Mouse (Mus musculus) forebrain, embryonic 14.5 days (tissue): ENCODE measurements at regions not wholly inside any gene's neighbourhood (a gene's known extent, or its start where the extent isn't known, plus 50 kb on each side); places are given as distances from the start of the nearest gene placed in this dataset.
A peak's percentile ranks its signal among the peaks of the same experiment; 100 is the strongest.

Source experiments
- ATAC-seq: fragments of 200-750 bp; cut with Nextera tagmentation; 2 replicates; pipeline ENCODE4 v1.8.0; 2017; ENCODE audit warnings: mild to moderate bottlenecking, moderate library complexity
- DNase-seq: peaks from one replicate; pipeline ENCODE4 v3.0.0-alpha.2; 2015; ENCODE audit warnings: low spot score
- H3K27ac ChIP-seq: fragments of 300-500 bp; sonication (generic); 2 replicates; pipeline ENCODE4 v1.5.1; 2014; ENCODE audit warnings: low read depth, mild to moderate bottlenecking, control low read depth, low read length, moderate library complexity
- H3K27me3 ChIP-seq: fragments of 300-500 bp; sonication (generic); replicated peaks from 2 replicates; pipeline ENCODE4 v1.6.1; 2014; ENCODE audit warnings: low read length, control low read depth, mixed read lengths; ENCODE audit not compliant: control insufficient read depth, insufficient read depth
- H3K36me3 ChIP-seq: fragments of 300-500 bp; sonication (generic); 2 replicates; pipeline ENCODE4 v1.6.1; 2014; ENCODE audit warnings: low read length, control low read depth; ENCODE audit not compliant: control insufficient read depth, insufficient read depth
- H3K4me1 ChIP-seq: fragments of 300-500 bp; sonication (generic); 2 replicates; pipeline ENCODE4 v1.6.1; 2014; ENCODE audit warnings: antibody characterized with exemption, low read length, control low read depth; ENCODE audit not compliant: control insufficient read depth, insufficient read depth
- H3K4me2 ChIP-seq: fragments of 300-500 bp; sonication (generic); 2 replicates; pipeline ENCODE4 v1.6.1; 2014; ENCODE audit warnings: mild to moderate bottlenecking, control low read depth, low read length
- H3K4me3 ChIP-seq: fragments of 300-500 bp; sonication (generic); 2 replicates; pipeline ENCODE4 v1.5.1; 2014; ENCODE audit warnings: low read depth, low read length, control low read depth
- H3K9ac ChIP-seq: fragments of 300-500 bp; sonication (generic); 2 replicates; pipeline ENCODE4 v1.6.1; 2014; ENCODE audit warnings: mild to moderate bottlenecking, low read length, control low read depth, moderate library complexity
- H3K9me3 ChIP-seq: fragments of 300-500 bp; sonication (generic); replicated peaks from 2 replicates; pipeline ENCODE4 v1.6.1; 2016; ENCODE audit warnings: low read length, control low read depth, mixed read lengths; ENCODE audit not compliant: control insufficient read depth
- WGBS: fragments of 180-500 bp; shearing (Covaris S2); extraction: QIAGEN DNeasy Blood & Tissue Kit; methylation state at CpG from one replicate; pipeline ENCODE4 v1.1.7; 2014; 5-methylcytosine and 5-hydroxymethylcytosine counted together

GRCm38 (mm10) chrX:146728562-146728961, 233.8 kb upstream of the Htr2c start:
- Histone ChIP-seq H3K9me3 (no peaks in the 10 kb centered on the region), H3K27ac (no peak overlapping the region), H3K4me3 (no peak overlapping the region), H3K4me1 (no peaks in the 10 kb centered on the region), H3K27me3 (no peaks in the 10 kb centered on the region), H3K36me3 (no peaks in the 10 kb centered on the region), H3K4me2 (no peak overlapping the region), H3K9ac (no peak overlapping the region)
- ATAC-seq: peak; percentile 48; the same call in 1 of the 2 replicates
- 63% methylated on average over 2 of the region's 2 CpGs for WGBS
- DNase-seq: peak; percentile 58
